In the genomic region with DNA sequence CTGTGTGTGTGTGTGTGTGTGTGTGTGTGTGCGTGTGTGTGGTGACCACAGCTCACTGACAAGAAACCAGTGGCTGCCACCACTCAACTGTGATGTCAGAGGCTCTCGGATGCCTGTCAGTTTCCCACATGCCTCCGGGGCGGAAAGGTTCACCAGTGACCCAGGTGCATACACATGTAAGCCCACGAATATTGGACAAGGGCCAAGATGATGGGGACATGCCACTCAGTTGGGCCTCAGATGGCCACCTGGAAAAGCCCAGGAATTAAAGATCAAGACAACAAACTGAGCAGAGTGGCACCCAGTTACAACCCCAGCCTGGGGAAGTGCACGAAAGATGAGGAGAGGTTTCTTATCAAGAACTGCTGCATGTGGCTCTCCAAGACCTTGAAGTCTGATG, we compare ENCODE assay signal across 11 mouse cellular contexts. TPM values are rescaled to one million over a fixed set of nuclear protein-coding genes. Genes with fewer than 3 reads are reported as not detected.
DNase-seq lines count a peak whose midpoint lies in the region; ATAC-seq and TF ChIP-seq lines count a peak whose summit lies in the region.
"Had no signal": no experiment of that assay in that cellular context is flagged by ENCODE, and none has a peak within 500 bp of the region (broad histone marks: within the 10 kb centered on the region; RNA-seq: fewer than 3 reads in every experiment).

No protein-coding gene starts in this region.

- WGBS in spleen, adult 2 months, result 26% methylated on average over 6 of the region's 6 CpGs
- 20% methylated on average over 6 of the region's 6 CpGs for WGBS in heart, postnatal 0 days

- no peaks in the 10 kb centered on the region for H3K27me3 ChIP-seq in spleen, adult 2 months (ENCODE audit: control insufficient read depth, insufficient read depth, low read length)
- no peaks in the 10 kb centered on the region for H3K27me3 ChIP-seq in heart, postnatal 0 days (ENCODE audit: control insufficient read depth, insufficient read depth, low read length)

- peak; percentile 40 for DNase-seq in cerebellum, adult 11-12 months
- no peak for DNase-seq in cerebellum, postnatal 14 days
- peak in 1 of 2 experiments; percentile 36 for DNase-seq in spleen, adult 2 months (ENCODE audit: low read depth in 1 of 2, low spot score in 2 of 2)
- DNase-seq in spleen, adult 12 weeks (ENCODE audit: low spot score), result no peak
- no peak for DNase-seq in heart, postnatal 0 days (ENCODE audit: low spot score)
- DNase-seq in thymus, postnatal 25 days, result peak; percentile 56
- DNase-seq in embryo, embryonic 11 days, result no peak
- no peak for DNase-seq in right cerebral cortex, adult 2 months (ENCODE audit: low spot score in 2 of 2)
- DNase-seq: kidney, postnatal 14 days; liver had no signal

- peak; percentile 28 for ATAC-seq in heart, postnatal 0 days (ENCODE audit: insufficient read depth, low read depth)
- ATAC-seq: hindbrain, embryonic 16.5 days had no signal

- no peaks in the 10 kb centered on the region for H3K36me3 ChIP-seq in spleen, adult 2 months (ENCODE audit: control insufficient read depth, insufficient read depth, low read length)
- no peaks in the 10 kb centered on the region for H3K36me3 ChIP-seq in heart, postnatal 0 days (replicated peaks; ENCODE audit: control insufficient read depth, insufficient read depth, low read length)

- peaks cover 60% of the 10 kb centered on the region; the same call in 1 of the 2 replicates for H3K4me1 ChIP-seq in spleen, adult 2 months (ENCODE audit: control insufficient read depth, insufficient read depth, insufficient read length)
- H3K4me1 ChIP-seq in heart, postnatal 0 days (ENCODE audit: control insufficient read depth, insufficient read depth), result peaks cover 83% of the 10 kb centered on the region

- no peak overlapping the region for H3K4me3 ChIP-seq in spleen, adult 2 months (ENCODE audit: extremely low read depth, insufficient read depth, insufficient read length)
- no peak overlapping the region for H3K4me3 ChIP-seq in heart, postnatal 0 days (ENCODE audit: low read depth, low read length)

- peak overlapping the region; percentile 11; the same call in 1 of the 2 replicates for H3K4me2 ChIP-seq in heart, postnatal 0 days (ENCODE audit: low read depth, low read length)

- no peak for TF ChIP-seq POLR2A in spleen, adult 2 months (IDR thresholded peaks at IDR 0.05; ENCODE audit: low read depth, low read length)

- H3K9ac ChIP-seq in heart, postnatal 0 days (replicated peaks; ENCODE audit: low read depth, low read length), result no peak overlapping the region

- no peak for TF ChIP-seq CTCF in spleen, adult 2 months (IDR thresholded peaks at IDR 0.05; ENCODE audit: extremely low read depth, insufficient read depth, insufficient read length, insufficient replicate concordance)
- no peak for TF ChIP-seq CTCF in heart, postnatal 0 days (IDR thresholded peaks at IDR 0.05; ENCODE audit: low read depth)

- TF ChIP-seq EP300 in heart, postnatal 0 days (IDR thresholded peaks at IDR 0.05; ENCODE audit: low read depth), result 0 out of 2 replicates have a peak, but pooled peaks have one; percentile 4

- H3K27ac ChIP-seq in spleen, adult 2 months (ENCODE audit: insufficient read depth, low read length), result peak overlapping the region; percentile 91
- H3K27ac ChIP-seq in heart, postnatal 0 days (ENCODE audit: low read depth), result peak overlapping the region; percentile 75

- no peaks in the 10 kb centered on the region for H3K9me3 ChIP-seq in heart, postnatal 0 days (replicated peaks; ENCODE audit: control insufficient read depth, low read length)

RNA-seq across cellular contexts. Expression of a gene that starts 13.4 kb away (rescaled TPM):
- polyA plus RNA-seq in spleen, adult 2 months (2012; rRNA removed), result 64.4 and 82.8 TPM in 2 replicates
- 25.3 and 28.2 TPM in 2 replicates for total RNA-seq in heart, postnatal 0 days (2014; rRNA removed; ENCODE audit: low replicate concordance)
- polyA plus RNA-seq in heart, postnatal 0 days (2015; fragmentation: Nextera tagmentation; extraction: Ambion mirVana), result 12.1 and 14.5 TPM in 2 replicates

RNA-seq across cellular contexts. Expression of a gene that starts 41.7 kb away (rescaled TPM):
- 28.1 and 32.3 TPM in 2 replicates for polyA plus RNA-seq in spleen, adult 2 months (2012; rRNA removed)
- total RNA-seq in heart, postnatal 0 days (2014; rRNA removed; ENCODE audit: low replicate concordance), result 26.6 and 31.4 TPM in 2 replicates
- 9.7 and 10.0 TPM in 2 replicates for polyA plus RNA-seq in heart, postnatal 0 days (2015; fragmentation: Nextera tagmentation; extraction: Ambion mirVana)

Comparison
In these comparisons a context has a peak if more than half of its experiments do, and no peak if none do; other contexts are left out.
1. DNase-seq: peak in cerebellum, adult 11-12 months (single experiment) and thymus, postnatal 25 days (single experiment); none in cerebellum, postnatal 14 days (0 of 2), spleen, adult 12 weeks (single experiment), heart, postnatal 0 days (single experiment), embryo, embryonic 11 days (single experiment) and right cerebral cortex, adult 2 months (0 of 2).